9 mouse cellular contexts compared by ENCODE assay signal in the genomic region with DNA sequence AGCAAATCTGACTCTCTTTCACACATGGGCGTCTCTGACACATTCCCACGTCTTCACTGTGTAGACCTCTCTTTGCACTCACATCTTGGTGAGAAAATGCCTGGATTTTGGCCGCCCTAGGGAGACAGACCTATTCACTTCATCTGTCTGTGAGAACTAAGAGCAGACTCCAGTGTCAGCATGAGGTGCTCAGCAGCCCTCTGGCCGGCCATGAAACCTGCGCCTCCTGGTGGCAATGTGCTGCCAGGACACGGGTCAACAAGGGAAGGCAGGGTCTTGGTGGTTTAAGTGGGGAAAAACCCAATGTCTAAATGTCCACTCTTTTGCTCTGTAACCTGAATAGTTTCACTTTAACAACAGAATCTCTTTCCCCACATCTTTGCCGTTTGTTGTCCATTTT. TPM values are rescaled to one million over a fixed set of nuclear protein-coding genes. Genes with fewer than 3 reads are reported as not detected.
DNase-seq lines count a peak whose midpoint lies in the region; ATAC-seq lines count a peak whose summit lies in the region.
"Had no signal": no experiment of that assay in that cellular context is flagged by ENCODE, and none has a peak within 500 bp of the region (broad histone marks: within the 10 kb centered on the region; RNA-seq: fewer than 3 reads in every experiment).

No protein-coding gene starts in this region.

- H3K36me3 ChIP-seq in hindbrain, embryonic 14.5 days (replicated peaks; ENCODE audit: control insufficient read depth, insufficient read depth) = peaks cover 66% of the 10 kb centered on the region
- peaks cover 58% of the 10 kb centered on the region for H3K36me3 ChIP-seq in hindbrain, embryonic 12.5 days
- peaks cover 20% of the 10 kb centered on the region for H3K36me3 ChIP-seq in liver, embryonic 12.5 days

- no peak overlapping the region for H3K27ac ChIP-seq in hindbrain, embryonic 14.5 days
- no peak overlapping the region for H3K27ac ChIP-seq in hindbrain, embryonic 12.5 days
- no peak overlapping the region for H3K27ac ChIP-seq in liver, embryonic 12.5 days
- H3K27ac ChIP-seq: limb, embryonic 13.5 days had no signal

- ATAC-seq in hindbrain, embryonic 14.5 days (ENCODE audit: low FRiP score) = no peak
- ATAC-seq in hindbrain, embryonic 12.5 days (ENCODE audit: low FRiP score) = no peak
- ATAC-seq in erythroblast, adult 5-6 weeks (replicated peaks; ENCODE audit: low FRiP score, poor library complexity, severe bottlenecking) = peak; percentile 77
- peak; percentile 33; the same call in 1 of the 2 replicates for ATAC-seq in liver, embryonic 12.5 days

- 33% methylated on average over 7 of the region's 7 CpGs for WGBS in hindbrain, embryonic 14.5 days
- WGBS in hindbrain, embryonic 12.5 days = 26% methylated on average over 7 of the region's 7 CpGs
- WGBS in liver, embryonic 12.5 days (ENCODE audit: insufficient replicate concordance) = 27% methylated on average over 7 of the region's 7 CpGs

- no peak overlapping the region for H3K4me2 ChIP-seq in hindbrain, embryonic 14.5 days (replicated peaks)
- no peak overlapping the region for H3K4me2 ChIP-seq in hindbrain, embryonic 12.5 days (replicated peaks)
- H3K4me2 ChIP-seq in liver, embryonic 12.5 days = no peak overlapping the region
- H3K4me2 ChIP-seq: limb, embryonic 13.5 days had no signal

- H3K27me3 ChIP-seq in hindbrain, embryonic 14.5 days (ENCODE audit: control insufficient read depth, insufficient read depth, low read length) = no peaks in the 10 kb centered on the region
- no peaks in the 10 kb centered on the region for H3K27me3 ChIP-seq in hindbrain, embryonic 12.5 days
- no peaks in the 10 kb centered on the region for H3K27me3 ChIP-seq in liver, embryonic 12.5 days (replicated peaks)
- H3K27me3 ChIP-seq: limb, embryonic 13.5 days had no signal

- H3K9ac ChIP-seq in hindbrain, embryonic 14.5 days = no peak overlapping the region
- H3K9ac ChIP-seq in hindbrain, embryonic 12.5 days = no peak overlapping the region
- no peak overlapping the region for H3K9ac ChIP-seq in liver, embryonic 12.5 days
- H3K9ac ChIP-seq: limb, embryonic 13.5 days had no signal

- H3K9me3 ChIP-seq in hindbrain, embryonic 14.5 days (ENCODE audit: control insufficient read depth, low read length) = no peaks in the 10 kb centered on the region
- no peaks in the 10 kb centered on the region for H3K9me3 ChIP-seq in hindbrain, embryonic 12.5 days (replicated peaks)
- H3K9me3 ChIP-seq in liver, embryonic 12.5 days (replicated peaks) = no peaks in the 10 kb centered on the region
- H3K9me3 ChIP-seq: limb, embryonic 13.5 days had no signal

- H3K4me3 ChIP-seq in hindbrain, embryonic 14.5 days (replicated peaks; ENCODE audit: low read length) = no peak overlapping the region
- no peak overlapping the region for H3K4me3 ChIP-seq in hindbrain, embryonic 12.5 days
- no peak overlapping the region for H3K4me3 ChIP-seq in liver, embryonic 12.5 days
- H3K4me3 ChIP-seq: limb, embryonic 13.5 days had no signal

- DNase-seq in hindbrain, embryonic 14.5 days (ENCODE audit: low spot score) = peak; percentile 62
- peak; percentile 72 for DNase-seq in CD4-positive, CD25-positive, alpha-beta regulatory T cell, adult 2 months (ENCODE audit: low read depth, low spot score)
- peak; percentile 81 for DNase-seq in adrenal gland, postnatal 10 days
- peak; percentile 69 for DNase-seq in retina, postnatal 1 day
- DNase-seq in layer of hippocampus, adult 8-10 months (ENCODE audit: low spot score in 2 of 2) = no peak

- no peaks in the 10 kb centered on the region for H3K4me1 ChIP-seq in hindbrain, embryonic 14.5 days (replicated peaks; ENCODE audit: control insufficient read depth, insufficient read depth, low read length)
- H3K4me1 ChIP-seq in hindbrain, embryonic 12.5 days = no peaks in the 10 kb centered on the region
- 0 out of 2 replicates have a peak, but pooled peaks cover 10% of the 10 kb centered on the region for H3K4me1 ChIP-seq in liver, embryonic 12.5 days
- H3K4me1 ChIP-seq: limb, embryonic 13.5 days had no signal

RNA-seq across cellular contexts. Expression of gene Tecpr1, which starts 9.0 kb away (rescaled TPM):
- 32.3 and 34.7 TPM in 2 replicates for polyA plus RNA-seq in hindbrain, embryonic 14.5 days (2014; fragmentation: Nextera tagmentation; extraction: Ambion mirVana)
- 35.9 and 36.6 TPM in 2 replicates for polyA plus RNA-seq in hindbrain, embryonic 12.5 days (2016; fragmentation: Nextera tagmentation; extraction: Ambion mirVana)
- total RNA-seq in adrenal gland, postnatal 10 days (2021) = 10 to 100 TPM; 56.9 to 67.2 TPM
- 0.38 and 2.1 TPM in 2 replicates for total RNA-seq in erythroblast, adult 5-6 weeks (2015; ENCODE audit: low replicate concordance)
- 0.56 and 0.94 TPM in 2 replicates for total RNA-seq in erythroblast, adult 5-6 weeks (2017; ENCODE audit: low replicate concordance)
- polyA plus RNA-seq in liver, embryonic 12.5 days (2016; fragmentation: Nextera tagmentation; extraction: Ambion mirVana) = 4.8 TPM in 2 replicates
- total RNA-seq in layer of hippocampus, adult 8-10 months (2022) = 100 to 1,000 TPM; 103 to 120 (median 109) TPM

RNA-seq across cellular contexts. Expression of gene Bhlha15, which starts 24.4 kb away (rescaled TPM):
- 0.11 and 0.12 TPM in 2 replicates for polyA plus RNA-seq in hindbrain, embryonic 14.5 days (2014; fragmentation: Nextera tagmentation; extraction: Ambion mirVana)
- polyA plus RNA-seq in hindbrain, embryonic 12.5 days (2016; fragmentation: Nextera tagmentation; extraction: Ambion mirVana) = 0.08 TPM in 2 replicates
- under 1 TPM; 0.66 to 0.97 TPM for total RNA-seq in adrenal gland, postnatal 10 days (2021)
- total RNA-seq in erythroblast, adult 5-6 weeks (2015; ENCODE audit: low replicate concordance) = 0.19 TPM in 1 of 2 replicates, not detected in the other
- total RNA-seq in erythroblast, adult 5-6 weeks (2017; ENCODE audit: low replicate concordance) = not detected in 2 replicates
- polyA plus RNA-seq in liver, embryonic 12.5 days (2016; fragmentation: Nextera tagmentation; extraction: Ambion mirVana) = 0.86 and 0.94 TPM in 2 replicates
- under 1 TPM; 0.12 to 0.45 (median 0.23) TPM for total RNA-seq in layer of hippocampus, adult 8-10 months (2022)

RNA-seq across cellular contexts. Expression of gene Bri3, which starts 29.8 kb away (rescaled TPM):
- 103 and 123 TPM in 2 replicates for polyA plus RNA-seq in hindbrain, embryonic 14.5 days (2014; fragmentation: Nextera tagmentation; extraction: Ambion mirVana)
- 126 and 150 TPM in 2 replicates for polyA plus RNA-seq in hindbrain, embryonic 12.5 days (2016; fragmentation: Nextera tagmentation; extraction: Ambion mirVana)
- total RNA-seq in adrenal gland, postnatal 10 days (2021) = 100 to 1,000 TPM; 116 to 124 TPM
- total RNA-seq in erythroblast, adult 5-6 weeks (2015; ENCODE audit: low replicate concordance) = 1.9 and 9.0 TPM in 2 replicates
- 7.6 and 19.7 TPM in 2 replicates for total RNA-seq in erythroblast, adult 5-6 weeks (2017; ENCODE audit: low replicate concordance)
- 37.7 and 40.3 TPM in 2 replicates for polyA plus RNA-seq in liver, embryonic 12.5 days (2016; fragmentation: Nextera tagmentation; extraction: Ambion mirVana)
- total RNA-seq in layer of hippocampus, adult 8-10 months (2022) = 10 to 100 TPM; 55.7 to 78.1 (median 67.5) TPM

Comparison
In these comparisons a context has a peak if more than half of its experiments do, and no peak if none do; other contexts are left out.
1. ATAC-seq: peak in erythroblast, adult 5-6 weeks (single experiment) and liver, embryonic 12.5 days (single experiment); none in hindbrain, embryonic 14.5 days (single experiment) and hindbrain, embryonic 12.5 days (single experiment).
2. DNase-seq: peak in hindbrain, embryonic 14.5 days (single experiment), CD4-positive, CD25-positive, alpha-beta regulatory T cell, adult 2 months (single experiment), adrenal gland, postnatal 10 days (single experiment) and retina, postnatal 1 day (single experiment); none in layer of hippocampus, adult 8-10 months (0 of 2).
3. RNA of gene Tecpr1, which starts 9.0 kb away (total RNA-seq): 103 to 120 TPM in layer of hippocampus, adult 8-10 months and 56.9 to 67.2 TPM in adrenal gland, postnatal 10 days; 0.38 to 2.1 TPM in erythroblast, adult 5-6 weeks; every median in the first group is over 10 times any median in the second.